In the genomic region with DNA sequence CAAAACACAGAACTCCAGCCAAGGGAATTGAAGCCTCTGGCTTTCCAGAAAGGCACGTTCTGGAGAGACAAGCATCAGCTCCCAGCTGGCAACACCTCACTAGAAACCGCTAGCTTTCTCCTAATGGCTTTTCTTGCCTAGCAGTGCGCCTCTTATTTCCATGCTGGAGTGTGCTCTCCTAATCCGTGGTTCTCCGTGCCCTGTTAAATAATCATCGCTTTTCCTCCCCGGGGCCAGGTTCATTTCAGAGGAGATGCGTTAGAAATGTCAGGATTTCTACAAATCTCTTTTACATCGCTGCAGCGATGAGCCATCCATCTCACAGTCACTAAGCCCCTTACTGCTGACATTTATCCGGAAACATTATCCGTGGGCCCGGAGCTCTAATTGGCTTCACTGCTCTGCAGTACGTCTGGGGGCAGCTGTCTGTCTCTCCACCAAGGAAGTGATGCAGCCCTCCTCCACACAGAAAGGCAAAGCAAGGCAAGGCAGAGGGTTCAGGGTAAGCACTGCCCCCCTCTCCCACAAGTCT, we compare ENCODE assay signal across 9 mouse cellular contexts.
DNase-seq lines count a peak whose midpoint lies in the region; ATAC-seq lines count a peak whose summit lies in the region.
"Had no signal": no experiment of that assay in that cellular context is flagged by ENCODE, and none has a peak within 500 bp of the region (broad histone marks: within the 10 kb centered on the region; RNA-seq: fewer than 3 reads in every experiment).

No protein-coding gene starts in this region.

- 0 out of 2 replicates have a peak overlapping the region, but pooled peaks have one; percentile 52 for H3K27ac ChIP-seq in kidney, embryonic 15.5 days
- H3K27ac ChIP-seq in hindbrain, embryonic 13.5 days = peak overlapping the region; percentile 78
- H3K27ac ChIP-seq in neural tube, embryonic 12.5 days = no peak overlapping the region
- H3K27ac ChIP-seq: liver, embryonic 15.5 days had no signal

- H3K9ac ChIP-seq in kidney, embryonic 15.5 days = no peak overlapping the region
- H3K9ac ChIP-seq in hindbrain, embryonic 13.5 days = no peak overlapping the region
- H3K9ac ChIP-seq in neural tube, embryonic 12.5 days = no peak overlapping the region
- H3K9ac ChIP-seq: liver, embryonic 15.5 days had no signal

- H3K36me3 ChIP-seq in kidney, embryonic 15.5 days = 0 out of 2 replicates have a peak, but pooled peaks cover 2% of the 10 kb centered on the region
- peaks cover 21% of the 10 kb centered on the region for H3K36me3 ChIP-seq in hindbrain, embryonic 13.5 days
- H3K36me3 ChIP-seq in neural tube, embryonic 12.5 days = peaks cover 4% of the 10 kb centered on the region; the same call in 1 of the 2 replicates
- H3K36me3 ChIP-seq: liver, embryonic 15.5 days had no signal

- no peak overlapping the region for H3K4me3 ChIP-seq in kidney, embryonic 15.5 days (replicated peaks)
- no peak overlapping the region for H3K4me3 ChIP-seq in hindbrain, embryonic 13.5 days
- no peak overlapping the region for H3K4me3 ChIP-seq in neural tube, embryonic 12.5 days
- H3K4me3 ChIP-seq: liver, embryonic 15.5 days had no signal

- H3K4me1 ChIP-seq in kidney, embryonic 15.5 days = peaks cover 11% of the 10 kb centered on the region; the same call in 1 of the 2 replicates
- peaks cover 4% of the 10 kb centered on the region; the same call in 1 of the 2 replicates for H3K4me1 ChIP-seq in hindbrain, embryonic 13.5 days (replicated peaks)
- H3K4me1 ChIP-seq in neural tube, embryonic 12.5 days = no peaks in the 10 kb centered on the region
- H3K4me1 ChIP-seq: liver, embryonic 15.5 days had no signal

- WGBS in kidney, embryonic 15.5 days = 29% methylated on average over 14 of the region's 14 CpGs
- 53% methylated on average over 14 of the region's 14 CpGs for WGBS in hindbrain, embryonic 13.5 days
- WGBS in neural tube, embryonic 12.5 days = 68% methylated on average over 14 of the region's 14 CpGs

- DNase-seq in embryo, embryonic 11.5 days (ENCODE audit: low read depth, low spot score) = peak; percentile 3
- no peak for DNase-seq in embryo, embryonic 10 days (ENCODE audit: low spot score)
- DNase-seq in kidney, adult 9 months = no peak

- H3K4me2 ChIP-seq in kidney, embryonic 15.5 days = peak overlapping the region; percentile 37
- 0 out of 2 replicates have a peak overlapping the region, but pooled peaks have one; percentile 13 for H3K4me2 ChIP-seq in hindbrain, embryonic 13.5 days
- no peak overlapping the region for H3K4me2 ChIP-seq in neural tube, embryonic 12.5 days (replicated peaks)
- H3K4me2 ChIP-seq: liver, embryonic 15.5 days had no signal

- H3K27me3 ChIP-seq in kidney, embryonic 15.5 days = no peaks in the 10 kb centered on the region
- H3K27me3 ChIP-seq in hindbrain, embryonic 13.5 days = no peaks in the 10 kb centered on the region
- no peaks in the 10 kb centered on the region for H3K27me3 ChIP-seq in neural tube, embryonic 12.5 days (replicated peaks)
- H3K27me3 ChIP-seq: liver, embryonic 15.5 days had no signal

- peak; percentile 84 for ATAC-seq in kidney, embryonic 15.5 days (replicated peaks; ENCODE audit: low FRiP score)
- peak; percentile 59 for ATAC-seq in hindbrain, embryonic 13.5 days (ENCODE audit: low FRiP score)
- peak; percentile 31; the same call in 1 of the 2 replicates for ATAC-seq in neural tube, embryonic 12.5 days (ENCODE audit: low FRiP score, low read depth)
- no peak for ATAC-seq in megakaryocyte, adult 5-6 weeks (ENCODE audit: poor library complexity, severe bottlenecking)
- no peak for ATAC-seq in megakaryocyte progenitor cell, adult 5-6 weeks (replicated peaks; ENCODE audit: poor library complexity)

- H3K9me3 ChIP-seq in kidney, embryonic 15.5 days (replicated peaks) = peaks cover 11% of the 10 kb centered on the region; the same call in 1 of the 2 replicates
- peaks cover 15% of the 10 kb centered on the region; the same call in 1 of the 2 replicates for H3K9me3 ChIP-seq in hindbrain, embryonic 13.5 days
- H3K9me3 ChIP-seq in neural tube, embryonic 12.5 days = no peaks in the 10 kb centered on the region

Comparison
In these comparisons a context has a peak if more than half of its experiments do, and no peak if none do; other contexts are left out.
1. ATAC-seq: peak in kidney, embryonic 15.5 days (single experiment), hindbrain, embryonic 13.5 days (single experiment) and neural tube, embryonic 12.5 days (single experiment); none in megakaryocyte, adult 5-6 weeks (single experiment) and megakaryocyte progenitor cell, adult 5-6 weeks (single experiment).